Mouse (Mus musculus): ENCODE measurements at regions not wholly inside any gene's neighbourhood (a gene's known extent, or its start where the extent isn't known, plus 50 kb on each side); places are given as distances from the start of the nearest gene placed in this dataset.

DNA sequence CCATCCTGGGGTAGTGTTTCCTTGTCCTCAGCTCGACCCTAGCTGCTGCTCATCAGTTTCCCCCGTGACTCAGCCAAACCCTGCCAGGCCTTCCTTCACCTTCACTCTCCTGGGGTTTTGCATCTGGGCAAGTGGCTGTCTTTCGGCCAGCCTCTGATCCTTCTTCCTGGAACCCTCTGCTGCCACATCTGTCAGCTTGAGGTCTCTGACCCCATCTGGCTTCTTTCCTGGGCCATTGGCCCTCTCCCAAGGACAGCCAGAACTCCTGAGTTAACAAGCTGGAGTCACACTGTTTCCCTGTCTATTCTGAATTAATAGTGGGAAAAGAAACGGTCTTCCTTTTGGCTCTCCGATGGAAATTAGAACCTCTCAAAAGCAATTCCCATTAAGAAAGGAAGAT lies 767.5 kb downstream of the Gm826 start:
- peak; percentile 1 for DNase-seq

DNA sequence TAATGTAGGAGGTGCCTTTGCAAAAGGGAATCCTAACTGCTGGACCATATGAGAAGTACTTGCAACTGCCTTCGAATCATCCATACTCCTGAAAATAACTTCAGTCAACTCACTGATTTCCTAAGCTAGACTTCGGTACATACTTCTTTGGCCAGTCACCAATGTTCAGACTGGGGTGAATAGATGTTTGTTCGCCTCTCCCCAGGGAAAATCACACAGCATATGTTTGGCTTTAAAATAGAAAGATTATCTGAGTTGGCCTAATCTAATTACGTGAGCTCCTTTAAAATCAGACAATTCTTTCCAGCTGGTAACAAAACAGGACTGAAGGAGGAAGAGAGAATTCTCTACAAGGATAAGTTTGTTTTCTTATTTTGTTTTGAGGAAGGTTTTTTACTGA lies 765.6 kb downstream of the Gm826 start:
- no peak for DNase-seq

DNA sequence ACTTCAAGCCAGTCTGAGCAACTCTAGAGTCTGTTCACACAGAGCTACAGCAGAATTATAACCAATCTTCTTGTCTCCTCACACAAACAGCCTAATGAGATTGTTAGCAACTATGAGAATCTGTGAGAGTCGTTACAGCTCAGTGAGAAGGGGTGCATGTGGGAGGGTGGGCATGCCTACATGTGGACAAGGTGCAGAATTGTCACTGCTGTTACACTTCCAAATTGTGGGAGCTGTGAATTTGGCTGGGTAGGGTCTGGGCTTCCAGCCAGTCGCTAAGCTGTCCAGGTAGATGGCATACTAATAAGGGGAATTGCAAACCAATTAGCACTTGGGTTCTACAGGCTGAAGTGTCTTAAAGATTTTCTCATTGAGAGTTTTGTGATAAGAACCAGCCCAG lies 762.1 kb downstream of the Gm826 start:
- no peak for DNase-seq

DNA sequence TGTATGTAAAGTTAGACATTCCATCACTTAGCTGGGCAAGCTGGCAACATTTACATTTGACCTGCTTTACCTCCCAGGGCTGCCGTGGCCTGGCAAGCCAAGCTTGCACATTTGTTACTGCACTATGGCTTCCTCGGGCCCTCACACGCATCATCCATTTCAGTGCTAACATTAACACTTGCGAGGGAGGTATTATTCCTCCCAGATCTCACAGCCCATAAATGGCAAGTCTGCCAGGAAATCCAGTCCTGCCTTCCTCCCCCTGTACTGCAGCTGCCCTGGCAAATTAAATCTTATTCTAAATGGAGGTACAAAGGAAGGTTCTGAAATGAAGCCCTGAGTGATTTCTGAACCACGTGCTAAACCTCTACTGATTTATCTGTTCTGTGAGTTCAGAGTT lies 758.7 kb downstream of the Gm826 start:
- DNase-seq, result no peak

DNA sequence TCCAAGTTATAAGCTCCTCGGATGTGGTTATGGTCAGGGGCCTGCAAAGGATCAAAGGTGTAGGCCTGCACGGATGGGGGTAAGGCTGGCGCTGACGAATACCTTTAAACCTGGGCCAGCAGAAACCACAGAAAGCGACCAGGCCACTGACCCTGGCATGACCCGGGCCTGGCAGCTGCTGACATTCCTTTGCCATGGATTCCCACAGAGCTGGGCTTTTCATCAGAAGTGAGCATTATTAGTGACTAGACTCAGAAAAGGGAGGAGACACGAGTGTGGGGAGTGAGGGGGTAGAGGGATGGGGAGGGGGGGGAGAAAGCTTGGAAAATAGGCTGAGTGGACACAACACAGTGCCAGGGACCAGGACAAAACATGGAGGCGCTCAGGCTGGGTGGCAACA lies 750.9 kb downstream of the Gm826 start:
- no peak for DNase-seq

DNA sequence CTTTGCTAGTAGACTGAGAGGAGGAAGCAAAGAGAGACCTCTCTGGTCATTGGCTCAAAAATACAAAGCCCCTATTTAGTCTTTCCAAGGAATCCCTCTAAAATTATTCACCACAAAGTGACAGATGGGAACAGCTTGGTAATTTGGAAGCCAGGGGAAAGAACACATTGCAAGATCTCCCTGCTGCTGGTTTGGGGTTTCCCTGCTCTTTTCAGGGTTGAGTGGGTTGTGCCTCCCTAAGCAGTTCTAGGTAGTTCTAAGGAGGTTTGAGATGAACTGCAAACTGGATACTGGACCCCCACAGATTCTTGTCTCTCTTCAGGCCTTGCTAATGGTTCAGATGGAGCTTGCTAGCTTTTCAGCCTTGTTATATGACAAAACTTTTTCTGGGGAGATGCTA lies 749.3 kb downstream of the Gm826 start:
- no peak for DNase-seq

DNA sequence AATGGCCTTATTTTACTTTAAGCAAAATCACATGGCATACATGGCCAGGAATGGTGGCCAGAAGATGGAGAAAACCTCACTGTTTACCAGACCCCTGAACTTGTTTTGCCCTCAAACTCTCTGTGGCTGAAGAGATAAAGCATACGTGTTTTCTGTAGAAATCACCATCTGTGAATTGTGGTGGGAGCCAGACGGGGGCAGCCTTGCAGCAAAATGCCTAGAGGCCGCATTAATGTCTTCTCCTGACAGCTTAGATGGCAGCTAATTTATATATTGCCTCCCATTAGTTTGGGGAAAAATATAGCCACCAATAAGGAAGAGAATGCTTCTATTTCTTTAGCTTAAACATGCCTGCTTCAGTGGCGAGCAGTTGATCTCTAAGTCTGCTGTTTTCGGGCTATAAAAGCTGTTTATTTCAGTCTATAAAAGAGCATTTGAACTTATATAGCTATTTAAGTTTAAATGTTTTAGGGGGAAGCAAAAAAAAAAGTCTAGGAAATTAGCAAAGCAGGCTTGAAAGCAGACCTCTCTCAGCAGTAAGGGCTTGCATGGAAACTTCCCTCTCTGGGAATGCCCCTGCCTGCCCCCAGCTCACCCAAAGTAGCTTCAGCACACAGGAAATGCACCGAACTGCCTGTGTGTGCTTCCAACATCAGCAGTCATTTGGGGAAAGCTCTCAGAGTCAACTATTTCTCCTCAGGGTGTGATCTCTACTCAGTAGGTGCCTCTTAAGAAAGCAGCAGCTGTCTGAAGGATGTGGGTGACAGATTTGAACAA lies 747.1 kb downstream of the Gm826 start:
- no peak for DNase-seq

DNA sequence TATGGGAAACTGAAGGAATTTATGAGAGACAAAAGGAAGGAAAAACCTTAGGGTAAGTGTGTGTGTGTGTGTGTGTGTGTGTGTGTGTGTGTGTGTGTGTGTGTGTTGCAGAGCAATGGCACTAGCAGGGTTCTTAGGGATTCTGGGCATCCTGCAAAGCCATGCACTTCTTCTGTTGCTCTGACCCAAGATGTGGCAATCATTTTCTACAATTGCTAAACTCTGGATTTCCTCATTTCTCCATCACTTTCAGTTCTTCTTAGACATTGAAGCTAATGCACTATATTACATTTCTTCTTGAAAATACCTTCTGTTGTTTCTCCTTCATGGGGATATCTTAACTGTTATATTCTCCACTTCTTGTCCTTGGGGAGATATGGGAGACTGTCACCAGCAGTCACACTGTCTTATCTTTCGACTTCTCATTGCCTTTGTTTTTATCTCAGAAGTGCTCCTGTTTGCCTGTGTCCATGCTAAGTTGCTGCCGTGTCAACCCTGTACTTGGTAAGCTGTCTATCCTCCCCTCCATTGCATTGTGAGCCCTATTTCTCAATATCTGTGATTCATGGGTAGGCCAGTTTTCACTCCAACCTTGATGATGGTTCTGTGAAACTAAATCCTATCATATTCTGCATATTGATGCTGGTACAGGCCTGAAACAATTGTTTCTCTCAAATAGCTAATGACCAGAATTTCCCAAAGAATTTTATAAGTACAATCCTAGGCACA lies 742.4 kb downstream of the Gm826 start:
- DNase-seq, result no peak

DNA sequence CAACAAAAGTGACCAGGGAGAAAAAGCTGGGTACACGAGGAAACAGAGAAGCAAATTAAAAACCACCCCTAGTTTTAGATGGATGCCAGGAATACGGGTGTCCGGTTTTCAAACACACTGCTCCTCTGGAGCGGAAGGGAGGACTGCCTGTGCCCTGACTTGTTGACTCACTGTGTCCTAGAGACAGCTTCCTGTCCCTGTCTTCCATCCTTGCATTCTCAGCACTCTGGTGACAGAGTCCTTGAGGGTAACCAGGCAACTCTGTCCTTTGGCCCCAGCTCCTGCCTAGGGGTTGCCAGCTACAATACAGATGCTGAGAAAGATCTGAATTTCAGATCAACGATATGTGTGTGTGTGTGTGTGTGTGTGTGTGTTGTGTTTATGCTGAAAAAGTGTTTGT lies 741.1 kb downstream of the Gm826 start:
- no peak for DNase-seq

DNA sequence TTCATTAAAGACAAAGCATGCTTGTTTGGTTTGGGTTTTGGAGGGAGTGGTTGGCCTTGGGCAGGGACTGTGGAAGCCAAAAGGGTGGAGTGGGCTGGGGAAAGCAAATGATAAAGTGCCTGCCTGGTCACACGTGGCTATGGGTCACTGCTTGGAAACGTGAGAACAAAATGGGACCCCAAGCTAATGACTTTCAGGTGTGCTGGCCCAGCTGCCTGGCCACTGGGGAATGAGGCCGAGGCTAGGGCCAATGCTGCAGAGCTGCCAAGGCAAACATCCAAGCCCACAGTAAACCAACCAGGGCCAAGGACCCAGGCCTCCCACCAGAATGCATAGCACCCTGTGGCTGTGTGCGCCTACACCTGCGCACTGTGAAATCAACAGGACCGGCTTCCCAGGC lies 737.7 kb downstream of the Gm826 start:
- DNase-seq, result no peak

DNA sequence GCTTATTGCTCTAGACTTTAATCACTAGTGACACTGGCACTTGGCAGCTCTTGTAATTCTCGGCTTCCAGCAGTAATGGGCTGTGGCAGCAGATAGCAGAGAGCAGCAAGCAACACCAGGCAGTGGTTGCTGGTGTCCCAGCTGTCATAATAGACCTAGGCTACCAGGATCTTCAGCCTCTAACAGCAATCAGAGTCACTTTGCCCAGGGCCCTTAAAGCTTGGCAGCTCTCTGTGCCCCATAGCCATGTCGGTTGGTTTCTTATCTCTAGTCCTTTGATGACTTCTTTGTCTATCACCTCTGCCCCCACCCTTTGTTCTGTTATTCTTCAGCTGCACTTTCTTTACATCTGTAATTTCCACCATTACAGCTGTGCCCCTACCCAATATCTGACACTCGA lies 735.9 kb downstream of the Gm826 start:
- no peak for DNase-seq

DNA sequence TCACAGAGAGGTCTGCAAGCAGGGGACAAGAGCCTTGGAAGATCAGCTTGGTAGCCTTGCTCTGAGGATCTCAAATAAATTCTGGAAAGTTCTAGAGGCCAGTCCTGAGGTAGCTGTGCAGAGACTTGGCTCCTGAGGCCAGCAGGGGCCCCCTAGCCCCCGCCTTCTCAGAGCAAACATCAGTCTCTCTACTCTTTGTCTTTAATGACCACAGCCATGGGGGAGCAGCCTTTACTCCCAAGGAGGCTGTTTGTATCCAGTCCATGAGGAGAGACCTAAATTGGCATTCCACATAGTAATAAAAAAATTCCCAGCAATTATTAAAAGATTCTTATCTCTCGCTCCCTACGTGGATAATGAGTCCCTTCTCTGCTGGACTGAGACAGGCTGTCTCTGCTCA lies 726.8 kb downstream of the Gm826 start:
- DNase-seq, result no peak

DNA sequence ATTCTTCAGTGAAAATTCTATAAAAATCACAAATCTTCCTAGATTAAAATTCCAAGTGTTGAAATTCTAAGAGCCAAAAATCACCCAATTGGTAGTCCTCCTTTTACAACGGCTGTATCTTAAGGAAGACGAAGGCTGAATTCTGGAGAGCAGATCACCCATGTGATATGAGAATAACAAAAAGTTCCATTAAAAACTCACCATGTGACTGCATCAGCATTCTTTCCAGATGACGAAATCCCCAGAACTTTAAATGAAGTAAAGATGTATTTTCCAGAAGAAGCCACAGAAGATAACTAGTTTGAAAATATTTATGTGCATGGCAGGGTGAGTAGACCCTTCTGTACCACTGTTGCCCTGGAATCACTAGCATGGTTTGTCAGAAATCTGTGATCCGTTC lies 723.5 kb downstream of the Gm826 start:
- no peak for DNase-seq

DNA sequence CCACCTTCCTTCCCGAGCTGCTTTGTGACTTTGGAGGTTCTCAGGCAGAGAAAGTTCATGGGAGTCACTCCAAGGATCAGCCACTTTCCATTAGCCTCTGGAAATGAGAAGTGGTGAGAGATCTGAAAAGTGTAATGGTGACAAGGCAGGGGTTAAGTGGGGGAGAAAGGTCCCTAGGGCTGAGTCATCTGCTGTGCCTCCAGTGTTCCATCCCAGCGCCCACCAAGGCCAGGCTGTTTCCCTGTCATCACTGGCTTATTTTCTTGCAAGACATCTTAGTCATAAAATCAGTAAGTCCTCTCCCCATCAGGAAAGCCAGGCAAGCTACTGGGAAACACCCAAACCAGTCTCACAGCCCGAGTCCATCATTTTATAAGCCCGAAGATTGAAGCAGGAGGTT lies 717.3 kb downstream of the Gm826 start:
- DNase-seq, result no peak

DNA sequence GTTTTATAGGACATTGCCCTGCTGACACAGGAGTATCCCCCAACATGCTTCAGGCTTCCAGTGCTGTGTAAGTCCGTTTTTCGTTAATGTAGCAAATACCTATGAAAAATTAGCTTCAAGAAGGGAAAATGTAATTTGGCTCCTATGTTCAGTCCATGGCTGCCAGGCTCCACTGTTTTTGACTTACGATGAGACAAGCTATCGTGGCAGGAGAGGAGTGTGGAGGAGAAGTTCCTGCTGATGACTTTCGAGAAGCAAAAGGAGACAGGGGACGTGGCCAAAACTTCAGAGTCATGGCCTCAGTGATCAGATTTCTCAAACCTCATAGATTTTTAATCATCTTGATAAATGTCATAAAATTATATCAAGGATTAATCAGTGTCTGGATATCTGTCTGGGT lies 712.7 kb downstream of the Gm826 start:
- DNase-seq, result no peak

DNA sequence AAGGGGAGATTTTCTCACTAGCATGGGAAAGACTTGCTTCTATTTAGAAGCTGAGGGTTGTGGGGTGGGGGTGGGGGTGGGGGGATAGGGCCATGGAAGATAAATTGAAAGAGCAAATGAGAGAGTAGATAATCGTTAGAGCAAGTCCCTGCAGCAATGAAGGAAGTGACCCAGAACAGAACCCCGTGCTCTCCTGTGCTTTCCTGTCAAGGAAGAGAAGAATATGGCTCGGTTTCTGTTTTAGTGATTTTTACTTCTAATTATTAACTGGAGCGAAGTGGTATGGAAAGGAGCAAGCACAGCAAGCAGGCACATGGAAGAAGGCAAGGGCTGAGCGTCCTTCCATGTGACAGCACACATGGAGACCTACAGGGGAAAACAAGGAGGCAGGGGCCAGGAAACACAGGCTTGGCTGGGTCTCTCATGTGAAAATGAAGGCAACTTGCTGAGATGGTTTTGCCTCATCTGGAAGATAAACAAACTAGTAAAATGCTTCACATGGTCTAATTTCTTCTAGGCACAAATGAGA lies 711.8 kb downstream of the Gm826 start:
- DNase-seq, result no peak

DNA sequence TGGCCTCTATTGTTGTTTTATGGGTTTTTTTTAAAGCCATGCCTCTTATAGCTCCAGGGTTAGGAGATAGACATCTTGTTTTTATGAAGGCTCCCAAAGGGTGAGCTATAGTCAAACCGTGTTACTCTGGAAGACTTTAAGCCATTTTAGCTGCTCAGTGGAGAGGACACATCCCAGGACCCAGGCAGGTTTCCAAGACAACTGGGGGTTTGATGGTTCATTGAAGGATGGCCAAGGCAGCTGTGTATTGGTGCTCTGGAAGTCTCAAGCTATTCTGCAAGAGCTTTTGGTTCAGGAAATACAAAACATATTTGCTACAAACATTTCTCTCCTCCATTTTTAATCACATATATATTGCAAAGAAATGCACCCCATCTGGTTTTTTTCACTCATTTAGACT lies 708.7 kb downstream of the Gm826 start:
- DNase-seq, result no peak

DNA sequence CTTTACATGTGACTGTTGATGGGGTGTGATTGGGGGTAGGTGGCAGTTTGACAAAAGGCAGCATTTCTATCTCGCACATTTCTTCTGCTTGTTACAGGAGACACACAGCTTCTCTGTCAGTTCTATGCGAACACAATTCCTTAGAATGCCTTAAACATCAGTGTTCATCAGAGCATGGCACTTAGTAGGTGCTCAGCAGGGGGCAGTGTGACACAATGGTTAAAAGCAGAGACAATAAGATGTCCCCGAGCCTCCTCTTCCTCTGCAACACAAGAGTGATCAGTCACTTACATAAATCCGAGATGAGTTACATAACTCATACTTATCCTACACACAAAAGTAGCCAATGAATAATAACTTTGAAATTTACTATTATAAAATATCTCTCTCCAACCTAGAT lies 688.1 kb downstream of the Gm826 start:
- DNase-seq, result no peak

DNA sequence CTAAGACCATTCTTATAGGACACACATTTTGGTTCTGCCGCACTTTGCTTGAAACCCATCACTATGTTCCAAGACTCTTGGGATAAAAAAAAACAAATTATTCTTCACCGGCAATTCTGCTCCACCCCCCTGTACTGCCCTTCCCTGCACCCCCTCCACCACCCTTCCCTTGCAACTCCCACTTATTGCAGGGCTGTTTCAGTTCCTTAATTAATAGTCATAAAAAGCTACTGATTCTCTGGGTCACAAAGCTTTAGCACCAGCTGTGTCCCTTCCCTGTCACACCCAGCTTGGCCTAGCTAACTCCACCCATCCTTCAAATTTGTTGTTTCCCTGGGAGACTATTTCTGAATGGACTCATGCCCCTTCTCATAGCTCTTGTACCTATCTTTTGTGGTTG lies 687.4 kb downstream of the Gm826 start:
- DNase-seq, result no peak

DNA sequence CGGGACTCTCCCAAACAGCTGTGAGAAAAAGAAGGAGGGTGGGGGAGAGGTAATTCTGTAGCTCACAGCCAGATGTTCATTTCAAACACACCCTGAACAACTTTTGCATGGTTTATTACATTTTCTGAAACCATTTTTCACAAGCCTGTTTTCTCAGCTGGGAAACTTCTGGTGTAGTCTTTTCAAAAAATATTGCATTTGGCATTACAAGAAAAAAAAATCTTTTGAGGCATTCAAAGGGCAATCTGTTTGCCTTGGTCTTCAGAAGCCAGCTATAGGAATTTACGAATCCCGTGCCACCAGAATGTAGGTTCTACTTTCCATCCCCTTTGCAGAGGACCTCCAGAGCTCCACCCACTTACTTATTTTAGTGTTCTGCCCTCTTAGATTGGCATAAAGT lies 681.7 kb downstream of the Gm826 start:
- DNase-seq, result no peak

DNA sequence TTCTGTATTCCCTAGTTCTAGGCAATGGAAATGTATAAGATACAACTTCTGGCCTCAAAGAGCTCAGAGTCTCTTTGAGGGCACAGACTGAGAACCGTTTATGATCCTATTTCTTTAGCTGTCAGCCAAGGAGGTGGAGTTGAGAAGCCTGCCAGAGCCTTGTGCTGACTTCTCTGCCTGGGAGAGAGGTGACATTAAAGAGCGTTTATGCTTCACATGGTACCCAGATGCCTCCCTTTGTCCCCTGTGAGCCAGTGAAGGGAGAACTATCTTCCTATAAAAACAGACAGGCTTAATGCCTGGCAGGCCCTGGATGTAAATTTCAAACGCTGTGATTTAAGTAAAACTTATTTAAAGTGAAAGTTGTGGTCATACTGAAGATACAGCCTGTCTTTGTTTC lies 657.1 kb downstream of the Gm826 start:
- no peak for DNase-seq

DNA sequence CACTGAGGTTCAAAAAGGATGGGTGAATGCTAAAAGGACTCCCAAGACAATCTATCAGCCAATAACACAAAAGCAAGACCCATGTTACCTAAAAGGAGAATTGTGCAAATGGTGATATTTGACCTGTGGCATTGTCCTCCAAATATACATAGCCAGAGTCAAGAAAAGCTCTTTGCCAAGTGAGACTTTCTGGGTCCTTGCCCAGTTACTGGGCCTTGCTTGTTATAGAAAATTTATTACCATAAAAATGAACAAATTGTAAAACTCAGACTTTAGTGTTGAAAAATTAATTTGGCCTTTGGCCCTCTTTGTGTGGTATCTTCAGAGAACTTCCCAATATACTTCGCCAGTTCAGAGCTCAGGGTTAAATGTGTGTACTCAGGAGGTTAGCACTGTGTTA lies 653.3 kb downstream of the Gm826 start:
- DNase-seq, result no peak

DNA sequence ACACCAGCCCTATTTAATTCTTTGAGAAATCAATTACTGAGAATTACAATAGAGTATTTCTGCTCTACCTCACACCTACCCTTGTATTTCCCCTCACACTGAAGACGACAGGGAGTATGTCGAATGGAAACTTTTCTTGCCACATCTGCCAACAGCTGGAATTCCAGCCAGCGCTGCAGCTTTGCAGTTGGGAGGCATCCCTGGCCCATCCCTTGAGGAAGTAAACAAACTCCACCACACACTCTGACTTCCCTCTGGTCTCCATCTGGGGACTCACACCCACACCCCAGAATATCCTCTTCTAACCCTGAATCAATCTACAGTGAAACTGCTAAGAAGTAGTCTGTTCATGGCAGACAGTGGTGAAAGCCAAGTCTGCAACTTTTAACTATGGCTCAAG lies 630.9 kb downstream of the Gm826 start:
- DNase-seq, result no peak

DNA sequence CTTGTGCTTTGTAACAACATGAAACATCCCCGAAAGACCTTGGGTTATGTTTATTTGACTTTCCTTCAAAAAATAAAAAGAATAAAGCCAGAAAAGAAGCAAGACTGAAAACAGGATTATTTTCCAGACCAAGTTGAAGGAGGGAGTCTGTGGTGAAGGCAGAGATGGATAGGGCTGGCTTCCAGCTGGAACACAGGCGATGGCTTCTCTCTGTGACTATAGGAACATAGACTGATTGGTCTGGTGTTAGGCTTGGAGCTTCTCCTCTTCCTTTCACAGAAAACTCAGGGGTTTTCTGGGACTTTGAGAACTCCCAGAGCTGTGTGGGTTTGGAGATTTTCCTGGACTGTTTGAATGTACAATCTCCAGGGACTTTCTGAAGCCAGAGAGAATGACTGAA lies 625.8 kb downstream of the Gm826 start:
- no peak for DNase-seq

DNA sequence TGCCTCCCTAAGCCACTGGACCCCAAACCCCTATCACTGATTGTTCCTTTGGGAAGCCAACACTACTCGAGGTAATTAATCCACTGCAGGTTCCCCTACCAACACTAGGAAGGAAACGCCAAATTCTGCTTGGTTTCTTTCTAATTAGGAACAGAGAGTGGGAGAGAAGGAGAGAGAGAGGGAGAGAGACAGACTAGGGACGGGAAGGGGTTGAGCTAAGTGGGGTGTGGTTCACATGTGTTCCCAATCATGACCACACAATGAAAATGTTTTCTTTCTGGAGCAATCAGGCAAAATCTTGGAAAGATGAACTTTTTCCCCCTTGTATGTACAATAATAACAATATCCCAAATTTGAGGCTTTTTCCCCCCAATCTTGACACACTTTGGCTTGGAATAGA lies 619.3 kb downstream of the Gm826 start:
- no peak for DNase-seq

Measured in cerebellum, adult 8-10 months (tissue).